Mouse (Mus musculus): ENCODE results near the gene Ica1.

The Ica1 gene

GRCm38 (mm10) chr6:8778296-8778649 lies at the start of gene Ica1:
Gene Ica1, minus strand, starts transcription at chr6:8778488.
- DNase-seq (ENCODE audit: low spot score), result no peak

DNA sequence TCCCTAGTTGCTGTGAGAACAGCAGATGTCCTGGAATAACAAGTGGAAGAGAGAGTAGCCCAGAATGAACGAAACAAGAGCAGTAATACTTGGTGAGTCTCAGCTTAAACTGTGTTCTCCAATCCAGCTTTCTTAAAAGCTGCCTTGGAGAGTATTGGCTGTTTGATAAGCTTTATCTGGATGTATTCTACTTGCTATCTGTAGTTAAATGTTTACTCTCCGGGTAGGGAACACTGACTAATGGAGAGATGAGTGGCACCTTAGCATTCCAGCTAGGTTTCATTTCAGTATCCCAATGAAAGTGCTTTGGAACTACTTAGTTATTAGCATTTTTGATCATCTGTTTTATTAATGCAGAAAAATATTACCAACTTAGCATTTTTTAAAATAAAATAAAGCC lies 41.6 kb upstream of the Ica1 start:
- no peak for DNase-seq (ENCODE audit: low spot score)

DNA sequence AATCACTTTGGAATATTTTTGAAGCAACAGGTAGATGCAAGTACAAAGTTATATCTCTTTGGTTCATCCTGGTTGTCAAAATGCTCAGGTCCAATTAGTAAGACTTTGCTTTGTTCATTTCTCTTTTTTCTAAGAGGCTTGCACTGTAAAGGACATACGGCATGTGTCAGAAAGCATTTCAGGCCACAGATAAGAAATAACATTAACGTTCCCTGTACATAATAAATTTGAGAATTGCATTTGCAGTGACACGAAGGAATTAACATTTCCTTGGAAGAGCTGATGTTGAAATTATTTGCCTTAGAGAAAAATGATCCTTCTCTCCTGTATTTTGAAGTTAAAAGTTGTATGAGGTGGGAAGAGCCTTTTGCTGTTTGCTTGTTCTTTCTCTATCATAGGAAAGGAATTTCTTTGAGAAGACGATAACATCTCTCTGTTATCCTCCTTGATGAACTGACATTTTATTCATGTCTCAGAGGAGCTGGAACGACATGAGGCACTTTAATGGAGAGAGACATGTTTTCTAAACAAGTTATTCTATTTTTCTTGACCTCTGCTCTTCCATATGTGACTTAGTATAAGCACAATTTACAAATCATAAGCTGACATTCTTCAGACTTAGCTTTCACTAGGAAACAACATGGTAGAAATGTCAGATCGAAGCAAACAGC lies 36.2 kb upstream of the Ica1 start:
- no peak for DNase-seq (ENCODE audit: low spot score)

- DNase-seq (ENCODE audit: low spot score), result no peak
These were observed 24.4 kb upstream of the Ica1 start for GRCm38 (mm10) chr6:8802561-8803150.

DNA sequence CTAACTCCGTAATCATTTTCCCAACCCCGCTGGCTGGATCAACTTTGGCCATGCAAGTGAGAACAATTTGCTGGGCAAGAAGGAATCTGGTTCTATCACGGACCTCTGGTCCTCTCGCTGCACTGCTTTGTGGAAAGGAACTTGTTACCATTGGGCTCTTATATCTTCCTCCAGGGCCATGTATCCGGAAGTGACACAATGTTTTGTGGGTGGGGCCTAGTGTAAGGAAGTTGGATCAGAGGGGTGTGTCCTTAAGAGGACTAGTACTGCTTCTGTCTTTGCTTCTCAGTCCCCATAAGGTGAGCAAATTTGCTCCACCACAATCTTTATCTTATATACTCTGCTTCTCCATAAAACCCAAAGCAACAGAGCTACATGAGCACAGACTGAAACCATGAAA lies 14.1 kb upstream of the Ica1 start:
- no peak for DNase-seq (ENCODE audit: low spot score)

- no peak for DNase-seq (ENCODE audit: low spot score)
These were observed 13.5 kb upstream of the Ica1 start for GRCm38 (mm10) chr6:8791781-8792180.

DNA sequence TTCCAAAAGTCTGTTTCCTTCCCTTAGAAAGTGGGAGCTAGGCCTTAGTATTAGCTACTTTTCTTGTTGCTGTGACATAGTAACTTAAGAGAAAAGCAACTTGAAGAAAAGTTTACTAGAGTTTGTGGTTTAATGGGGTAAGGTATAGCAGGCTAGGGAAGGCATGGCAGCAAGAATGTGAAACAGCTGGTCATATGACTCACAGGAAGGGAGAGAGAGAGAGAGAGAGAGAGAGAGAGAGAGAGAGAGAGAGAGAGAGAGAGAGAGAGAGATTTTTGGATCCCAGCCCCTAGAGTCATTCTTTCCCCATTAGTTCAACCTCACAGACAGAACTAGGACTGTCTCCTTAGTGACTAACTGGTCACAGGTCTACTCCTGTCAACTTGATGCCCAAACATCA lies 2.3 kb upstream of the Ica1 start:
- DNase-seq (ENCODE audit: low spot score), result no peak

- peak; percentile 77 for DNase-seq (ENCODE audit: low spot score)
These were observed 635 bp downstream of the Ica1 start for GRCm38 (mm10) chr6:8777411-8778295.

DNA sequence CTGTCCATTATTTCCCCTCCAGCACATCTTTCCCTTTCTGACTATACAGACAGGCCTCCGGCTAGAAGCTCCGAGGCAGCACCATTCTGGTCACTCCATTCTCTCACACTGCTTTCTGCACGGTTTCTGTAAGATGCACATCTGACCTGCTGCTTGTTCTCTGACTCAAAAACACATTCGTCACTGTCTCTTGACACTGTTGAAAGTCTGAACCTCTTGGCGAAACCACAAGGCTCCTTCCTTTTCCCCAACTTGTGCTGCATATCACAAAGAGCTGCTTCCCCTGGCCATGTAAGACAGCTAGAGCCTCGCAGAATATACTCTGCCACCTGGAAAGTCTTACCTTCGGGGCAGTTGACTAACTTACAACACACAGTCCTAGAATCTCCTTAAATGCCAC lies 6.7 kb downstream of the Ica1 start:
- DNase-seq (ENCODE audit: low spot score), result no peak

GRCm38 (mm10) chr6:8770341-8770740 lies 7.9 kb downstream of the Ica1 start:
- peak; percentile 10 for DNase-seq (ENCODE audit: low spot score)

- no peak for DNase-seq (ENCODE audit: low spot score)
These were observed 8.5 kb downstream of the Ica1 start for GRCm38 (mm10) chr6:8769803-8770202.

DNA sequence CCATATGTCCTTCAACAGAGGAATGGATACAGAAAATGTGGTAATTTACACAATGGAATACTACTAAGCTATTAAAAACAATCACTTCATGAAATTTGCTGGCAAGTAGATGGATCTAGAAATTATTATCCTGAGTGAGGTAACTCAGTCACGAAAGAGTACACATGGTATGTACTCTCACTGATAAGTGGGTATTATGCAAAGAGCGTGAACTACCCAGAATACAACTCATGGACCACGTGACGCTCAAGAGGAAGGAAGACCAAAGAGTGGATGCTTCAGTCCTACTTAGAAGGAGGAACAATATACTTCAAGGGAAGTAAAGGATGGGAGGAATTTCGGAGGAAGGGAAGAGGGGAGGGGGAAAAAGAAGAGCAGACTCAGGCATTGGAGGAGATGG lies 11.6 kb downstream of the Ica1 start:
- DNase-seq (ENCODE audit: low spot score), result no peak

DNA sequence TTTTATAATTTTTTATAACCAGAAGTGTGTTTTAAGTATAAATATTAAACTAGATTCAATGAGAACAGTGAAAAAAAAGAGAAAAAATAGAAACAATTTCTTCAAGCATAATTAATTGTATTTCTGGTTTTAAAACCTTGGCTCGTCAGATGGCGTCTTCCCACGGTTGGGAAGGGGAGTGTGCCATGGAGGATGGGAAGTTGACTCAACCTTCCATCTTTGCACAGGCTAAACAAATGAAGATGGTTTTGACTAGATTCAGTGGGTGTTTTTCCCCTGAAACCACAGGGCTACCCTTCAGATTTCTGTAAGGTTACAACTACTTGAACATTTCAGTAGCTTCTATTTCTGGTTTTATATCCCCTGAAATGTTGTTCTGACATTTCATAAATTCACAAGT lies 12.5 kb downstream of the Ica1 start:
- no peak for DNase-seq (ENCODE audit: low spot score)

DNA sequence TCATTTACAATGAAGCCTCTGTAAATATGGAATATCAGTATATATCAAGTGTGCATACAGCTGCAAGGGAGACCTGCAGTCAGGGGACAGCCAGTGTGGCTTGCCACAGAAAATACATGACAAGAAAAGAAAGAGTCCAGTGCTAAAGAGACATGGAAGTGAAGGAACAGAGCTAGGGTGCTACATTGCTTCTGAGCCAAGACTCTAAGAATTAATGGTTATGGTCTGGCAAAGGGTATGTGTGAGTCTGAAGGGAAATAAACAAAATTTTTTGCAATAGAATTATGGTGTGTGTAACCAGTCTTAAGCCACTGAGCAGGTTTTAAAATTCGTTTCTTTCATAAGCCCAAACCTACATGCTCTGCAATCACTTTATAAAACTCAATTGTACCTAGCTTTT lies 13.2 kb downstream of the Ica1 start:
- no peak for DNase-seq (ENCODE audit: low spot score)

DNA sequence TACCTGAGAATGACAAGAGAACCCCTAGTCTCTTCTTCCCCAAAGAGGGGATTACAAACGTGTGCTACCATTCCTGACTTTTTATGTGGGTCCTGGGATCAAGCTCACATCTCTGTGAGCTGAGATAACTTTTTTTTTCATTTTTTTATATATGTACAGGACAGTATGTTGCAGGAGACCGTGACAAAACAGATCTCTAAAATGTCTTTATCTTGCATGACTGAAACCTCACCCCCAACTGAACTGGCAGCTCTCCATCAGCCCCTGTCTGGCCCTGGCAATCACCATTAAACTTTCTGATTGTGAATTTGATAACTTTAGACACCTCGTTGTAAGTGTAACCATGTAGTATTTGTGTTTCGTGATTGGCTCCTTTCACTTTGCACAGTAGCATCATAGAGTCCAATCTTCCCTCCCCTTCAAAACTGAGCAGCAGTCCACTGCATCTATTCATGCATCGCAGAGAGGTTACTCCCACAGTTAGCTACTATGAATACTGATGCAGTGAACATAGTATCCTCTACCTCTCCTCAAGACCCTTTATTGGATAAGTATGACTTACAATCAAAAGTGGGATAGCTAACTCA lies 17.5 kb downstream of the Ica1 start:
- DNase-seq (ENCODE audit: low spot score), result no peak

- no peak for DNase-seq (ENCODE audit: low spot score)
These were observed 18.4 kb downstream of the Ica1 start for GRCm38 (mm10) chr6:8759901-8760300.

DNA sequence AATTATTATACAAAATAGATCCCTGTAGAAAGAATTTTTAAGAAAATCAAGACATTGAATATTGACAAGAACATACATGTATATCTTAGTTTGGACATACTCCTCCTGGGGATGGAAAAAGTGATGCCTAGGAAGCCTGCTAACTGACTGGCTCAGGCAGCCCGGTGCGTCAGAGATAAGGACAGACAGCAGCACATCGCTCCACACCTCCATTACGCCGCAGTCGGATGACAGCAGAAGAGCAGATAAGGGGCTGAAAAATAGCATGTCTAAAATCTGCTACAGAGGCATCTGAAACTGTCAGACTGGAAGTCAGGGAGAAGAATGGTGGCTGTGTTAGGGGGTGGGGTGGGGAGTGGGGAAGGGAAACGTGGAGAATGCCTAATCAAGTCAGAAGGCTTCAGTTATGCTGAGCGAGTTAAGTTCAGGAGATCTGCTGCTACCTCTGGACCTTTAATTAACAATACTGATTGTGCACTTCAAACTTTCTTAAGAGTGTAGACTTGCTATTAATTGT lies 22.5 kb downstream of the Ica1 start:
- DNase-seq (ENCODE audit: low spot score), result no peak

DNA sequence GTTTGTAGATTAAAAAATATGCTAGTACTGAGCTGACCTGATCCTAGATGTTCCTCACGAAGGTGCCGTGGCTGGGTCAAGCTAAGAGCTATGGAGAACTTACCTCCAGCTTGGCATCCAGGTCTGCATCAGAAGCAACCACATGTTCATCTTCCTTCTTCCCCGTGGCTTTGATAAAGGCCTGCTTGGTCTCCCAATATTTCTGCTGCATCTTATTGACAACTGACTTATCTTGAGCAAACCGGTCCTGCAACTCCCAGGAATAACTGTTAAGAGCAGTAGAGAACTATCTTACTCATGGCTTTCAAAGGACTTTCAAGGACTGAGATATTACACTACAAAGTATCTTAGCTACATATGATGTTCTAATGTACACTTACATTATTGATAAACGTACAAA lies 23.8 kb downstream of the Ica1 start:
- no peak for DNase-seq (ENCODE audit: low spot score)

DNA sequence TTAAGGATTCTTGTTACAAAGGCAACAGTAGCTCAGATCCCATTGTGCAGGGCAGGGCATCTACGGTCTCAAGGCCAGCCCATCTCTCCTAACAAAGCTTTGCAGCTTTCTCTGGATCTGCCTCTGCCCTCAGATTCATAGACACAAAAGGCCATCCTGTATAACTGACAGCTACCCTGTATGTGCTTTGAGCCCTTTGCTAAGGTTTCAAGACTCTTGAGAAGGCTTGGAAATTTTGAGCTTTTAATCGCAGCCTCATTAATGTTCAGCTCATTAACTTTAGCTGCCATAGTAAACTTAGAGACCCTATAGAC lies 24.6 kb downstream of the Ica1 start:
- no peak for DNase-seq (ENCODE audit: low spot score)

- DNase-seq (ENCODE audit: low spot score), result no peak
These were observed 25.1 kb downstream of the Ica1 start for GRCm38 (mm10) chr6:8752984-8753722.

DNA sequence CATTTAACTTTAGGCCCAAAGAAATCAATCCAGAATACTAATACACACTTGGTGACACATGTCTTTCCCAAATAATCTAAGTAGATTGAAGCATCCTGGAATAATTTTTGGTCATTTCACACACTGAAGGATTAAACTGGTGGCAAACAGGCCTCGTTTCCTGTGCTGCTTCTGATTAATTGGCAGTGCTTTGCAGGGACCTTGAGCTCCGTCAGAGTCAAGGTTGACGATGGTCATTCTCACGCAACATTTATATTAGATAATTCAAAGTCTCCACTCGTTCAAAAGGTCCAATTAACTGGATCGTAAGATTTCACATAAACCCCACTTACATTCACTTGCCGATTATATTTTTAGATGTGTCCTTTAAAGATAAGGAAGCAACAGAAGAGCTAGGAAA lies 33.4 kb downstream of the Ica1 start:
- no peak for DNase-seq (ENCODE audit: low spot score)

GRCm38 (mm10) chr6:8744273-8744785 lies 34.0 kb downstream of the Ica1 start:
- no peak for DNase-seq (ENCODE audit: low spot score)
